Mouse (Mus musculus) urinary bladder, postnatal 36 days (tissue): Measurements from ENCODE around the gene Kcnj5.

Experiments
- DNase-seq, 2 experiments: peaks; one replicate each; pipeline ENCODE4 v3.0.0; 2022; ENCODE audit warnings: low spot score in 2 of 2, mixed read lengths in 1 of 2

Kcnj5 gene

DNA sequence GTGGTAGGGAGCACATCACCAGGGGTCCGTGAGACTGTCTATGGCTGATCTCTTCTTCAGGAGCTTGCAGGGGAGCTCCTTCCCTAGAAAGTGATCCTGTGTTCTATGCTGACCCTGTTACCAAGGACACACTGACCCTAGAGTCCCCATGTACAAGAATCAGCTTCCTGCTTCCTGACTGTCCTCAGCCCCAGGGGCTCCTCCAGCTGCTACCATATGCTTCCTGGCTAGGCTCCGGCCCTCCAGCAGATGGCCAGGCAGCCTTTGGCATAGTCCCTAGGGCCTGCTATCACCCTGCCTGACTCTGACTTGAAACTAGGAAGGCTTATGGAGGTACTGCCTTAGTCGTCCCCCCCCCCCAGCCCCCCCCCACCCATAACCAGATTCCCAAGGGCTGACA is 24.0 kb downstream of the Kcnj5 start:
- DNase-seq, result no peak

DNA sequence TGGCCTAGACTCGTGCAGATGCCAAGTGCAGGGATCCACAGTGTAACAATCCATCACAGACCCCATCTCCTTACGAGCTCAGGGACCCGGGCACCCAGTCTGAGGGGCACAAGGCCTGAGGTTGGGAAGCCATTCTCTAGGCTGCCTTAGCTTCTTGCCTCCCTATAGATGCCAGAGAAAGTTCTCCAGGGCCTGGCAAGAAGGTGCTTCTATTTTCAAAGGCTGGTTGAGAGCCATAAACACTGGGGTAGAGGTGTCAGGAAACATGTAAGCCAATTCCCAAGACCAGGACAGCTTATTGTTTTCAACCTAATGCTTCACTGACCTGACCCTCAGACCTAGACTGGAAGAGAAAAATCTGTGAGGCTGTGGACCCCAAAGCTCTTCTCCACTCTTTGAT is 28.2 kb downstream of the Kcnj5 start:
- DNase-seq, result no peak

DNA sequence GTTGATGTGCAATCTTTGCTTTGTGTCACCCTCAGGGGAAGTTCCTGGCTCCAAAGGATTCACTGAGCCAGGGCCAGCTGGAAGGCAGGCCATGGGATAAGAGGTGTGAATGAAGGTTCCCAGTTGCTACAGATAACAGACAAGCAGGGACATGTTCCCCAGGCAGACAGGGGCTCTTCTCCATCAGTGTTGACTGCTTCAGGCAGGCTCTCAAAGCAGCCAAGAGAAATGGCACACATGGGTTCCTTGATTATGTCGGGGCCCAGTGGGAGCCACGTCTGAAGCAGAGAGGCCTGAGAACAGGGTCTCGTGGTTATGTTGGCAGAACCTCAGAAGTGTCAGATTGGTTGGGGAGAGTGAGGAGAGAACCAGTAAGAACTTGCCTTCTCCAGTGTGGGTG is 30.1 kb downstream of the Kcnj5 start:
- DNase-seq, result no peak

DNA sequence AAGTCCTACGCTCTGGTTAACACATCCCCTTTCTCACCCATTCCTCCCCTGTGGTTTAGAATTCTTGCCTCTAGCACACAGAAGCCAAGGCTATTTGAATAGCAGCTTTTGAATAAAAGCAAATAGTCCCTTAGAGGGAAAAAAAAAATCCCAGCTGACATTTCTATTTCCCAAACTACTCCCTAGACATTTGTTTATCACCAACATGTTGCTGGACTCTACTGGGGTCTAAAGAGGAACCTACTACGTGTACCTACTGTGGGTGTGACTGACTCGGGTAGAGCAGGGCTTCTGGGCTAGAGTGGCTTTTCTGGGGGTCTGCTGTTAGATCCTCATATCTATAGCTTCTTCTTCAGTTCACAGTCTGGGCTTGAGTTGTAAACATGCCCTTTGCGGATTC is 31.9 kb downstream of the Kcnj5 start:
- no peak for DNase-seq

DNA sequence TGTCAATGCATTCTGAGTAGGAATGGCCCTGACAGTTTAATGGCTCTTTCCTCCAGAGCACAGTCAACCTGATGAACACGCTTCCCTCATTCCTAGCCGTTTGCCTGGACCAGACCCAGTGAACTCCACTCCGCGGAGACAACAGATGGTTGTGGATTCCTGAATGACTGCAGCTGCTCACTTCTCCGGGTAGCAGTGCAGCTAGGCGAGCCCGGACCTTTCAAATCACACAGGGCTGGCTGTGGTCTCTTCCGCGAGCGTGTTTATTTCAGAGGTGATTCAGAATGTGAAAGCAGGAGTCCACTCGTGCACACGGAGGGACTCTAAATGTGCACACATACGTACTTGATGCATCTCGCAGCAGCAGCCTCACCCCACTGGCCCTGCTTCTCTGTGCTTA is 32.4 kb downstream of the Kcnj5 start:
- no peak for DNase-seq

DNA sequence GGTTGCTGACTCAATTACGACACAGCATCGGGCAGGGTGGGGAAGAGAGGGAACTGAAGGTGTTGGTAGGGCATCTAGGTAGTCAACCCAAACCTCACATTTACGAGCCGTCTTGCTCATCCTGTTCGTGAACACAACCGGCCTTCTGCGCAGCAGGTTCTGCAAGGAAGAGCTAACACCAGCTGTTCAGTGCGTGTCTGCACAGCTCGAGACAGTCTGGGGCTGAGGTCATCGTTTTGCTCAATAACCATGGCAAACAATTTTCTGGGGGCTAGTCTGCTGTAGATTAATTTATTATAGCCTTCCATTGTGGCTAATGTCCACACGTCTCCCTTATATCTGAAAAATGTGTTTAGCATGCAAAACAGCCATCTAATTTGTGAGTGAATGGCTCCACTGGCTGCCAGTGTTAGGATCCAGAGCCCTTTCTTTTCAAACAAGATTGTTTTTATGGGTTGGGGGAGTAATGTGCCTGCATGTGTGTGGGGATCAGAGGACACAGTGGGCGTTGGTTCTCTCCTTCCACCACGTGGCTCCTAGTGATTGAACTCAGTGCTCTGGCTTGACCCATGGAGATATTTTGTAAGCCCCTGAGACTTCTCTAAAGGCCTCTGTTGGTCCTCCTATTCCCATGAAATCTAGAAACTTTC is 41.5 kb downstream of the Kcnj5 start:
- no peak for DNase-seq

DNA sequence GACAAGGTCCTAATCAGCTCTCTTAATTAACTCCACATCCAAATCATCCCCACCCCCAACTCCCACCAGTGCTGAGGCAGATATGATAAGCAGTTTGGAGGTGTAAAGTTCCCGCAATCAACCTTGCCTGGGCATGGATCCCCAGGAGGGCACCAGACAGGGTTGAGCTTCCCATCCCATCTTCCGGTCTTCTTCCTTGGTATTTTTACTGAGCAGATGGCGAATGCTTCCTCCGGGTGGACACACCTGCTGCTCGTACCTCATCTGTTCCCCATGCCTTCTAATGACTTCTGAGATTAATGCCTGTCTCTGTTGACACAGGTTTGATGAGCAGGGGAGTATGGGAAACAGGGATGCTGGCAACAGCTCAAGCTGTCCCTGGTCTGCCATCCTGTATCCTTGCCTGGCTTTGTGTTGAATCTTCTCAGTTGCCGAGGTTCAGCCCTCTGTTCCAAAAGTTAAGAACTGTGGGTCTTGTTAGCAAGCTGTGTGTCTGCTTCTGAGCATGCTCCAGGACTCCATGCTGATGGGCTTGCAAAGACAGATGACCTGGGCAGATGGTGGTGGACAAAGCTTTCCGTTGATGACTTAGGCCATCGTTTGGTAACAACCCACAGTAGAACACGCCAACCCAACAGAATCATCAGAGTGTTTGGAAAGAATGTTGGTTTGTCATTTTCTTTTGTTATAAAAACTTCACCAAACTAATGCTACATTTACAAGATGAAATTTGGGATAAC is 48.9 kb downstream of the Kcnj5 start:
- DNase-seq, result no peak

DNA sequence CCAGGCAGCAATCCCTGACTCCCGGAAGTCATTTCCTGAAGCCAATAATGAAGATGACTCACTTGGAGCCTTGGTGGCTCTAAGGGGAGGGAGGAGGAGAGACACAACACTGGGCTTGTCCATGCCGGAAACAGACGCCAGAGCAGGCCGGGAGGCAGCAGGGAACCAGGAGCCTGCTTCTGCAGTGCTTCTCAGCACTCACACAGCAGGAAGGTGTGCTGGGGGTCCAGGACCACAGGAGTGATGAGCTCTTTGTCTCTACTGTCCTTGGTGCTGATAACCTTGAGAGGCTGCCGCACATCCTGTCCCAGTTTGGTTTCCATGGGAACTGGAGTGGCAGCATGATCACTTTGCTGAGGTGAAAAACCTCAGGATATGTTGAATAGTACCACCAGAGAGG is 51.5 kb downstream of the Kcnj5 start:
- peak in 1 of 2 experiments; percentile 9 for DNase-seq

DNA sequence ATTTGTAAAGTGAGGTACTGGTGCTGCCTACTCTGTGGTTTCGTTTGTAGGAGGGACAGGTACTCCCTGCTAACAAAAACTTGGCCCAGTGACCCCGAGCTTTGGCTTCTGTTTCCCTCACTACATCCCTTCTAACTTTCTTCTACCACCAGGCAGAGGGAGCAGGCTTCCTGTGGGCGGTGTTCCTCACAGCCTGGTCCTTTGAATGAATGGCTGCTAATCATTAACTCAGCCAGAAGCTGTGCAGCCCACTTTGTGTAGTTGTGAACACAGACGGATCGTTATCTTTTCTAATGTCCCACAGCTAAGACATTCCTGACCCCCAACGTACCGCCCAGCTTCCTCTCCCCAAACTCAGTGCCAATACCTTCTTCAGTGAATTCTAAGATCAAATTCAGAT is 52.5 kb downstream of the Kcnj5 start:
- DNase-seq, result no peak

DNA sequence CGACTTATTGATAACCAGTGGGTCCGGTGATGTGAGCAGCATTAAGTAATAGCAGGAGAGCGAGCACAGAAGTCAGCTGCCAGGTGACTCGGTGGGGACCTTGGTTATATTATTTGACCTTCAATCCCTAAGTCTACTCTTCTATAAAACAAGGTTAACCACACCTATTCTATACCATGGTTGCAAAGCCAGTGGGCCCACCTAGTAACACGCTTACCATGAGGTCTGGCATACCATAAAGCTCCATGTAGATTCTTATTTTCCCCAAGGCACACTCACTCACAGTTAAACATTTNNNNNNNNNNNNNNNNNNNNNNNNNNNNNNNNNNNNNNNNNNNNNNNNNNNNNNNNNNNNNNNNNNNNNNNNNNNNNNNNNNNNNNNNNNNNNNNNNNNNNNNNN is 60.6 kb downstream of the Kcnj5 start:
- DNase-seq, result no peak

DNA sequence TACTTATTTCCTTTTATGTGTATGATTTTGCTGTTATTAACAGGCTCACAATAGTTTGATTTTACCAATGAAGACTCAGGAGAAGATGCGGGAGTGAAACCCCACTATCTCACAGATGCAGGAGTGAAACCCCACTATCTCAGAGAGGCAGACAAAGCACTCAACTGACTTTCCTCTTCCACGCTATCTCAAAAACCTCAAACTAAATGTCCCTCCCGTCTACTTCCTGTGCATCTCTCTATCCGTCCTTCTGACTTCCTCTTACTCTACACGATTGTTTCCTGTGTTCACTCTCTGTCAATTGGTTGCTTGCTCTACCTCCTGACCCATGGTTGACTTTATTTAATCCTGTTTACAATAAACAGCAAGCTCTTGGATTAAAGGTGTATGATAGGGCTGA is 63.7 kb downstream of the Kcnj5 start:
- no peak for DNase-seq

DNA sequence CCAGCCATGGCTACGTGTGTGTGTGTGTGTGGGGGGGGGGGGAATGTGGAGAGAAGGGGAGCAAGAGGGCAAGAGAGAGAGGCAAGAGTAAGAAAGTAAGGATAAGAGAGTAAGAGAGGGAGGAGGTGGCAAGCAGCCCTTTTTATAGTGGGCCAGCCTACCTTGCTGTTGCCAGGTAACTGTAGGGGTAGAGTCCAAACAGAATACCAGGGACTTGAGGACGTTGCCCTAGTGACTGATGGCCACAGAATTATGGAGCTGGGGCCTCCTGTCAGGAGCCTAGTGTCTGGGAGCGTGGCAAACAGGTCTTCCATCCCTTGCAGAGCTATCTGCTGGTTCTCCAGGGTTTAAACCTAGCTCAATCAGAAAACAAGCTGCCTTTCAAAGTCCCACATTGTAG is 64.4 kb downstream of the Kcnj5 start:
- DNase-seq, result no peak

DNA sequence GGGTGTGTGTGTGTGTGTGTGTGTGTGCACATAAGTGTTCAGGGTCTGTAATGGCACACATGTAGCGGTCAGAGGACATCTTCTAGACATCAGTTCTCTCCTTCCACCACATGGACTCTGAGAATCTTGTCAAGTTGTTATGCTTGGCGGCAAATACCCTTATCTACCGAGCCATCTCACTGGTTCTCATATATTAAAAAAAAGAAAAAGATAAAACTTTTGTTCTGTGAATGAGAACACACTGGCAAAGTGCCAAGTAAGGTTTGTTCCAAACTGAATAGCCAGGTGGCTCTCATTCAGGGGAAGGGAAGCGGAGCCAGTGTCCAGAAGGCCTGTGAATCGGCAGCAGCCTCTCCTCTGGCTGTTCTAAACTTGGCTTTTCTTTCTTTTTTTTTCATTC is 66.1 kb downstream of the Kcnj5 start:
- no peak for DNase-seq

DNA sequence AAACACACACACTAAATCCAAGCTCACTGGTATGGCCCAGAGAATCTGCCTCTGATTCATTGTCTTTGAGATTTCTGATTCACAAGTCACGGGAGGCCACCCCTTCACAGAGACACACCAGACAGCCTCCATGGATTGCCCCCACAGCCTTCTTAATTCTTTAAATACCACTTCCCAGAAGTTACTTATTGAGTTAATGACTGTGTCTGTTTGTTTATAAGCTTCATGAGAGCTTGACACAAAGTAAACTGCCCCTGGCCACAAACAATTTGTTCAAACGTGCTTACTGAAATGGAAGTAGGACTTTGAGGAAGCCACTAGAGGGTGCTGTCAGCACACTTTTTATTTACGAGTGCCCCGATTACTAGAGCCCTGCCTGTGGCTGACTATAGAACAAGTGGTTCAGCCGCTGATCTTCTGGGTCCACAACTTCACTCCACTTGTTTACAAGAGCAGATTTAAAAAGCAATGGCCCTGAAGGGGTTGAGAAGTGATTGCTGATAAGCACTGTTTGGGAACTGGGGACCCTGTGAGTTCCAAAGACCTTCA is 72.2 kb downstream of the Kcnj5 start:
- DNase-seq, result peak; percentile 56 to 61
